Mouse (Mus musculus): Measurements from ENCODE around the gene Ccdc28b.

Gene Ccdc28b

GRCm38 (mm10) chr4:129584884-129585608 lies 38.7 kb downstream of the Ccdc28b start:
- DNase-seq (ENCODE audit: low read depth, low spot score), result peak; percentile 43

- no peak for DNase-seq (ENCODE audit: low read depth, low spot score)
Measured at GRCm38 (mm10) chr4:129584370-129584769, 39.4 kb downstream of the Ccdc28b start.

- no peak for DNase-seq (ENCODE audit: low read depth, low spot score)
Measured at GRCm38 (mm10) chr4:129582251-129582650, 41.5 kb downstream of the Ccdc28b start.

- no peak for DNase-seq (ENCODE audit: low read depth, low spot score)
Measured at GRCm38 (mm10) chr4:129580347-129580746, 43.4 kb downstream of the Ccdc28b start.

- no peak for DNase-seq (ENCODE audit: low read depth, low spot score)
Measured at GRCm38 (mm10) chr4:129578466-129578865, 45.3 kb downstream of the Ccdc28b start, which contains the start of gene Fam167b. Fam167b (minus strand) TSS chr4:129578549.

GRCm38 (mm10) chr4:129577688-129578087 lies 46.1 kb downstream of the Ccdc28b start:
- DNase-seq (ENCODE audit: low read depth, low spot score), result no peak

GRCm38 (mm10) chr4:129576863-129577491 lies 46.8 kb downstream of the Ccdc28b start:
- peak; percentile 49 for DNase-seq (ENCODE audit: low read depth, low spot score)

GRCm38 (mm10) chr4:129575171-129575844 lies 48.4 kb downstream of the Ccdc28b start:
- DNase-seq (ENCODE audit: low read depth, low spot score), result no peak

GRCm38 (mm10) chr4:129573430-129573829 lies 50.3 kb downstream of the Ccdc28b start, which contains the start of gene Lck:
Lck (minus strand) TSS chr4:129573641.
- no peak for DNase-seq (ENCODE audit: low read depth, low spot score)

GRCm38 (mm10) chr4:129573093-129573370 lies 50.7 kb downstream of the Ccdc28b start:
- no peak for DNase-seq (ENCODE audit: low read depth, low spot score)

- no peak for DNase-seq (ENCODE audit: low read depth, low spot score)
Measured at GRCm38 (mm10) chr4:129572236-129573092, 51.3 kb downstream of the Ccdc28b start.

GRCm38 (mm10) chr4:129571551-129572084 lies 52.1 kb downstream of the Ccdc28b start:
- no peak for DNase-seq (ENCODE audit: low read depth, low spot score)

- no peak for DNase-seq (ENCODE audit: low read depth, low spot score)
Measured at GRCm38 (mm10) chr4:129570028-129570427, 53.7 kb downstream of the Ccdc28b start.

All from retina, postnatal 7 days (tissue).